8 mouse cellular contexts compared by ENCODE assay signal in genomic region chr5:108367871-108368332, GRCm38 (mm10). TPM values are rescaled to one million over a fixed set of nuclear protein-coding genes. Genes with fewer than 3 reads are reported as not detected.
DNase-seq lines count a peak whose midpoint lies in the region; ATAC-seq and TF ChIP-seq lines count a peak whose summit lies in the region.

Gene Gm42517 (minus strand): TSS chr5:108367922.

- H3K27me3 ChIP-seq in embryonic facial prominence, embryonic 15.5 days = peaks cover 96% of the 10 kb centered on the region
- peaks cover 85% of the 10 kb centered on the region for H3K27me3 ChIP-seq in intestine, embryonic 15.5 days (replicated peaks)

- DNase-seq in left cerebral cortex, adult 18-20 months (ENCODE audit: low spot score in 2 of 2) = no peak
- no peak for DNase-seq in left cerebral cortex, adult 9 months (ENCODE audit: low spot score in 2 of 2)
- no peak for DNase-seq in brain, embryonic 14.5 days (ENCODE audit: low read depth)
- DNase-seq in lung, postnatal 10 days = peak; percentile 13
- peak; percentile 24 for DNase-seq in yolk sac, embryonic 10.5 days (ENCODE audit: low spot score)
- DNase-seq in urinary bladder, adult 2 months (ENCODE audit: low spot score) = no peak

- peaks cover 34% of the 10 kb centered on the region for H3K4me1 ChIP-seq in embryonic facial prominence, embryonic 15.5 days
- H3K4me1 ChIP-seq in intestine, embryonic 15.5 days (replicated peaks) = peaks cover 28% of the 10 kb centered on the region

- no peaks in the 10 kb centered on the region for H3K9me3 ChIP-seq in embryonic facial prominence, embryonic 15.5 days (replicated peaks)
- no peaks in the 10 kb centered on the region for H3K9me3 ChIP-seq in intestine, embryonic 15.5 days

- H3K36me3 ChIP-seq in embryonic facial prominence, embryonic 15.5 days = no peaks in the 10 kb centered on the region
- H3K36me3 ChIP-seq in intestine, embryonic 15.5 days = no peaks in the 10 kb centered on the region

- 2% methylated on average over 30 of the region's 36 CpGs for WGBS in embryonic facial prominence, embryonic 15.5 days
- 3% methylated on average over 23 of the region's 36 CpGs for WGBS in intestine, embryonic 15.5 days

- no peak for ATAC-seq in embryonic facial prominence, embryonic 15.5 days (ENCODE audit: insufficient number of reproducible peaks, low FRiP score, low TSS enrichment, low read depth)
- 0 out of 2 replicates have a peak, but pooled peaks have one; percentile 9 for ATAC-seq in intestine, embryonic 15.5 days

- peak within 1 kb of the TSS; percentile 47 for H3K9ac ChIP-seq in embryonic facial prominence, embryonic 15.5 days
- peak within 1 kb of the TSS; percentile 36 for H3K9ac ChIP-seq in intestine, embryonic 15.5 days

- H3K27ac ChIP-seq in embryonic facial prominence, embryonic 15.5 days (replicated peaks) = no peak within 1 kb of the TSS
- H3K27ac ChIP-seq in intestine, embryonic 15.5 days = no peak within 1 kb of the TSS

- TF ChIP-seq POLR2A in brain, embryonic 14.5 days (IDR thresholded peaks at IDR 0.05; ENCODE audit: borderline replicate concordance, extremely low read depth, insufficient read depth, insufficient read length, poor library complexity, severe bottlenecking) = no peak

- TF ChIP-seq CTCF in brain, embryonic 14.5 days (IDR thresholded peaks at IDR 0.05; ENCODE audit: borderline replicate concordance, extremely low read depth, insufficient read depth, insufficient read length) = no peak

- peak within 1 kb of the TSS; percentile 53 for H3K4me3 ChIP-seq in embryonic facial prominence, embryonic 15.5 days (replicated peaks)
- H3K4me3 ChIP-seq in intestine, embryonic 15.5 days (replicated peaks) = peak within 1 kb of the TSS; percentile 53

- peak within 1 kb of the TSS; percentile 98 for H3K4me2 ChIP-seq in embryonic facial prominence, embryonic 15.5 days (replicated peaks)
- peak within 1 kb of the TSS; percentile 98 for H3K4me2 ChIP-seq in intestine, embryonic 15.5 days (replicated peaks)

RNA-seq across cellular contexts. Expression of gene Gm42517, which starts in this region (rescaled TPM):
- total RNA-seq in left cerebral cortex, adult 18-20 months (2021) = 10 to 100 TPM; 56.6 to 62.8 TPM
- polyA plus RNA-seq in brain, embryonic 14.5 days (2012; rRNA removed) = 10.4 and 13.5 TPM in 2 replicates
- 0.25 and 0.29 TPM in 2 replicates for polyA plus RNA-seq in embryonic facial prominence, embryonic 15.5 days (2015; fragmentation: Nextera tagmentation; extraction: Ambion mirVana)
- polyA plus RNA-seq in intestine, embryonic 15.5 days (2015; fragmentation: Nextera tagmentation; extraction: Ambion mirVana) = 0.08 TPM in 1 of 2 replicates, not detected in the other
- 1.7 and 1.8 TPM in 2 replicates for polyA plus RNA-seq in urinary bladder, adult 2 months (2012; rRNA removed)

Comparison
In these comparisons a context has a peak if more than half of its experiments do, and no peak if none do; other contexts are left out.
1. Peak in ATAC-seq, H3K4me3 ChIP-seq, H3K9ac ChIP-seq and H3K4me2 ChIP-seq in intestine, embryonic 15.5 days; RNA of the gene not detected or under 1 TPM.
2. DNase-seq: peak in lung, postnatal 10 days (single experiment) and yolk sac, embryonic 10.5 days (single experiment); none in left cerebral cortex, adult 18-20 months (0 of 2), left cerebral cortex, adult 9 months (0 of 2), brain, embryonic 14.5 days (single experiment) and urinary bladder, adult 2 months (single experiment).